Mouse (Mus musculus) kidney, postnatal 10 days (tissue): Measurements from ENCODE around the gene Tpx2.

Source experiments
- DNase-seq: peaks from one replicate; pipeline ENCODE4 v3.0.0; 2021; ENCODE audit warnings: mixed read lengths

Tpx2 gene

DNA sequence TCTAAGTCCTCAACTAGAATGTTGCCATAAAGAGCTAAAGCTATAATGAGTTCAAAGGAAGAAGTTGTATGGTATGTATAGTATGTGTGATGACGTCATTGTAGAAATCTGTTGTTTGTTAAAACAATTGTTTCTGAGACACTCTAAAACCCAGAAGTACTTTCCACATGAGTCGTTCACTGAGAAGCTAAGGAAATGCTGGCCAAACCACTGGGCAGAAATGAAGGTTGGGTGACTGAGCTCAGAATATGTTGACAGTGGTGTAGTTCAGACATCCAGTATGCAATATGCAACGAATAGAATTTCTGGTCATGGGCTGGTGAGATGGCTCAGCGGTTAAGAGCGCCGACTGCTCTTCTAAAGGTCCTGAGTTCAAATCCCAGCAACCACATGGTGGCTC lies 15.6 kb downstream of the Tpx2 start:
- no peak for DNase-seq

DNA sequence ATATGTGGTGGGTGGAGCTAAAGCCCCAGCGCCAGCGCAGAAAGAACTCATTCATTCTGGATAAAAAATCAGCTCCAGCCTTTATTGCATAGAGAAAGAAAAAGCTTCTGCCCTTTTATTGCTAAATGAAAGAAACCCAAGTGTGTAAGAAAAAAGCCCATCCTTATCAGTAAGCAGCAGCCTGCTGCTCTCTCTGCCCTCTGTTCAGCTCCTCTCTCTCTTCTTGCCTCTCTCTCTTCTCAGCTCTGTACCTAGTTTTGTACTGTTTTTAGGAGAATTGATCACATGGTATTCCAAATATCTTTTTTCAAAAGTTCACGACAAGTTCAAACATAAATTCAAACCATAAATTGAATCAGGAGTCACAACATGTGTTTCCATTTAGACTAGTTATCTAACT lies 30.5 kb downstream of the Tpx2 start:
- no peak for DNase-seq

DNA sequence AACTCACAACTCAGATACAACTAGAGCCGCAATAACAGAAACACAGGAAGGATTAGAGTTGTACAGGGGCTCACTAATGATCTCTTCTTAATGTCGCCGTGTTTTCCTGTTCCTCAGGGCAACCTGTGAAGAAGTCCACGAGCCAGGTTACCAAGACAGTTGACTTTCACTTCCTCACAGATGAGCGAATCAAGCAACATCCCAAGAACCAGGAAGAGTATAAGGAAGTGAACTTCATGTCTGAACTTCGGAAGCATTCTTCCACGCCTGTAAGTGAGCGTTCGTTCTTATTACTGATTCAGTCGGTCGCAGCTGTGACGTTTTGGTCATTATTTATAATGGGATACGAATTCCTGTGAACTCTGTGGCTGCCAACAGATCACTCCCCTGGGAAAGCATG lies 33.1 kb downstream of the Tpx2 start:
- no peak for DNase-seq

DNA sequence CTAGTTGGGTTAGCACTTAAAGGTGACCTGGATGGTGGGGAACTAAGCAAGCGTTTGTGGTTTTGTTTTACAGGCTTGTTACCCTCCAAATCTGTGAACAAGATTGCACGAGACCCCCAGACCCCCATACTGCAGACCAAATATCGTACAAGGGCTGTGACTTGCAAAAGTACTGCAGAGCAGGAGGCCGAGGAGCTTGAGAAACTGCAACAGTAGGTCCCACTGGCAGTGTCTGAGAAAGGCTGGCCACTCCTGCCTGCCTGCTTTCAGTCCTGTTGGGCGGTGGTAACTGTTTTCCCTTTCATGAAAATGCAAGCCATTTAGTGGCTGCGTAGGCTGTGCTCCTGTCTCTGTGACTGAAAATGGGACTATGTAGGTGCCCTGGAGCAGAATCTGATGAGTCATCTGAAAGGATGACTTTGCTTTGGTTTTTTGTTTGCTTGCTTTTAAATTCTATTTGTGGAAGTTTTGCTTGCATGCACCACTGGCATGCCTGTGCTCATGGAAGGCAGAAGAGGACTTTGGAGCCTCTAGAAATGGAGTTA lies 36.4 kb downstream of the Tpx2 start:
- no peak for DNase-seq

DNA sequence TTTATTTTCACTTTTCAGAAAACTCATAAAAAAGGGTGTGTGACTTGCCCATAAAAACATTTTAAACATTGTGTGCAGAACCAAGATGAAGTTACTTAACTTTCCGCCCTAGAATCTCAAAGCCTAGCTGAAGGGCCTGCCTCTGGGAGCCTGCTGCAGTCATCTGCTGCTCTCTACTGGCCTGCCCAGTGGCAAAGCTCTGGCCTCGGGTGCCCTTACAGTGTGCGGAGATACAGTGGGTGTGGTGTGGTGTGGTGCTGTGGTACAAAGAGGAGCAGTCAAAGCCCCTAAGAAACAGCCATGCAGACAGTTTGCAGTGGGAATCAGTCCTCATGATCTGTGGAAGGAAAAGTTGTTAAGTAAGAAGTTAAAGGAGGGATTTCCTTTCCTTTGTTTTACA lies 39.5 kb downstream of the Tpx2 start:
- no peak for DNase-seq

DNA sequence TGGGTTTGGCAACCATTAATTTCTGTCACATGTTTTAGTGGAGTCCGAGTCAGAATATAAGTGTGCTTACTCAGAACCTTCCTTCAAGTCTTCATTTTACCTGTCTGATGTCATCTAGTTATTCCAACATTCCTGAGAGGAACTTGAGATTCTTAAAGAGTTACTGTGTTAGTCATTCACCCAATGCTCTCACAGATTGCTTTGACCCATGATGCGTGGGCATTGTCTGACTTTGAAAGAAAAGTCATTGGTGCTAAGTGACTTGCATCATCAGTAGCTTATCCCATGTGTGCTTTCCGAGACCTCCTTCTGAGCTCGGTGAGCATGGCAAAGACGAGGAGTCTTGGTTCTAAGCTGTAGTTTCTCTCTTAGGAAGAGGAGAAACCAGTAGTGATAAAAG lies 41.0 kb downstream of the Tpx2 start:
- DNase-seq: no peak

DNA sequence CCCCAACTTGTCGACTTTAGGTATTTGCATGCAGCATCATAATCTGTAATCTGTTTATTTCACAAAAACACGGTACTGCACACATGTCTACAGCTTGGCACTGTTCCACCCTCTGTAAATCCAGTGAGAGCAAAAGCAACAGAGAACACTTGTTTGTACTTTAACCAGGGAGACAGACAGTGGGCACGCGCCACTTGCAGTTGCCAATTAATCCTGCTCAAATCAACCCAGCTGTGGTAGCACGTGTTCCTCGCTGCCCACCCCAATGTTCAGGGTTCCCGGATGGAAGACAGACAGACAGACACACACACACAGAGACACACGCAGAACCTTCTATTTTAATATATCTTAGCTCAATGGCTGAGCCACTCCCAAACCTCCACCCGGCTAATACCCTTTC lies 48.1 kb downstream of the Tpx2 start:
- no peak for DNase-seq

DNA sequence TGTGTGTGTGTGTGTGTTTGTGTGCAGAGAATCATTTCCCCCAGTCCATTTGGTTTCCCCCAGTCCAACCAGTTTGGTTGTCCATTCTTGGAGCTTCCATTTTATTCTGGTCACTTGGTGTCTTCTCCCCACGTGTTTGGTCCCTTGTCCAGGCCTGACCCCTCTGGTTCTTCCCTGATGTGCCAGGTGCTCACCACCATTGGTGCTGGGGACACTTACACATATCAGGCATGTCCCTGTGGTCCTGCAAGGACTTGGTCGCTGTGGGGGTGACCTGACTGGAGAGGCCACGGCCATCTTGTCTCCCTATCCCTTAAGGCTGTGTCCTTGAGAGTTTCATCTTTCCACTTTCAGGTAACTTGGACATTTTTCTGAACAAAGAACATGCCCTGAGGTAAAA lies 49.2 kb downstream of the Tpx2 start:
- DNase-seq: no peak

DNA sequence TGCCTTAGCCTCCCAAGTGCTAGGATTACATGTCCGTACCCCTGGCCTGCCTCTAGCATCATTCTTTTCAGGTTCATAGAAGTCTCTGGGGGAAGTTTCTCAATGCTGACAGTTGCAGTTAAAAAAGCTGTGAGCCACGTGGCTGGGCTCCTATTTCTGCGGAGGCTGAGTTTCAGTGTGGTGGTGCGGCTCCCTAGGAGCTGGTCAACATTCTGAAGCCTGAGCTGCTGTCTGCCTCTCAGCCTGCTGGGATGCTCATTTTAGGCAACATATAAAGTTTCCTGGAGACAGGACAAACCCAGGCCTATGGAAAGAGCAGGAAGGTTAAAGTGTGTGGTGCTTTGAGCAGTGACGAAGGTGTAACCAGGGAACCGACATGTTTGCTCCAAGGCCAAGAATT lies 51.2 kb downstream of the Tpx2 start:
- DNase-seq: no peak

DNA sequence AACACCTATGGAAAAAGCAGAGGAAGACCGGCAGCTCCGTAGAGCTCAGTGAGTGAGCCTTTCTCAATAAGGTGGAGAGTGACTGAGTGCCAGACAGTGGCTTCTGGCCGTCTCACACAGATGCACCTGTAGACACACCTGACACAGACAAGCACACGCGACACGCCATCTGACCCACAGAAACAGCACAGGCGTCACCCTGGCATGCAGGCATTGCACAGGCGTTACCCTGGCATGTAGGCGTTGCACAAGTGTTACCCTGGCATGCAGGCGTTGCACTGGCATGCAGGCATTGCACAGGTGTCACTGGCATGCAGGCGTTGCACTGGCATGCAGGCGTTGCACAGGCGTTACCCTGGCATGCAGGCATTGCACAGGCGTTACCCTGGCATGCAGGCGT lies 53.5 kb downstream of the Tpx2 start:
- DNase-seq: no peak

DNA sequence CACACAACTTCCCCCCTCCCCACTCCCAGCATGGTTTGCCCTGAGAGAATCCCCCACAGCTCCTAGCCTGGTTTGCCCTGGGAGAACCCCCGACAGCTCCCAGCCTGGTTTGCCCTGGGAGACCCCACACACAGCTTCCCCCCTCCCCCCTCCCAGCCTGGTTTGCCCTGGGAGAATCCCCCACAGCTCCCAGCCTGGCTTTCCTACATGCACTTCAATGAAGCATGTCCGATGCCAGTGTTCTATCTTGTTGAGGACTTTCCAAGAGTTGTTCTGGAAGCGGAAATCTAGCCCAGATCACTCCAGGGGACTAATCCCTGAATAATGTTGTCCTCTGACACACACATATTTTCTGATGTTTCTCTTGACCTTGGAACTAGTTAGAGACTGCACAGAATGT lies 54.9 kb downstream of the Tpx2 start:
- no peak for DNase-seq

DNA sequence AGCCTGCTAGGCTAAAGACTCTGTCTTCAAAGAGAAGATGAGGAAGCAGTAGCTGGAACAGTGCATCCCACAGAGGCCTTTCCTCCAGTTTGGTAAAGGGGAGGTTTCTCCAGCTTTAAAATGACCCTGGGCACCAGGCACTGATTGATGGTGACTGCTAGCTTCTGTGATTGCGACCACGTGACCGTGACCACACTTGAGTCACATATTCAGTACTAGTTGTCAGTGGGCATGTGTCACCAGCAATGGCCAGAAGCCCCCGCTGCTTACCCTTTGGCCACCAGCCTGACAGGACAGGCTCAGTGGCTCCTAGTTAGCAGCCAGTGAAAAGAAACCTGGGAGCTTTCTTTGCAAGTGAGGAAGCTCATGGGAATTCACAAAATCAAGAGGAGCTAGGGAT lies 55.8 kb downstream of the Tpx2 start:
- DNase-seq: no peak

DNA sequence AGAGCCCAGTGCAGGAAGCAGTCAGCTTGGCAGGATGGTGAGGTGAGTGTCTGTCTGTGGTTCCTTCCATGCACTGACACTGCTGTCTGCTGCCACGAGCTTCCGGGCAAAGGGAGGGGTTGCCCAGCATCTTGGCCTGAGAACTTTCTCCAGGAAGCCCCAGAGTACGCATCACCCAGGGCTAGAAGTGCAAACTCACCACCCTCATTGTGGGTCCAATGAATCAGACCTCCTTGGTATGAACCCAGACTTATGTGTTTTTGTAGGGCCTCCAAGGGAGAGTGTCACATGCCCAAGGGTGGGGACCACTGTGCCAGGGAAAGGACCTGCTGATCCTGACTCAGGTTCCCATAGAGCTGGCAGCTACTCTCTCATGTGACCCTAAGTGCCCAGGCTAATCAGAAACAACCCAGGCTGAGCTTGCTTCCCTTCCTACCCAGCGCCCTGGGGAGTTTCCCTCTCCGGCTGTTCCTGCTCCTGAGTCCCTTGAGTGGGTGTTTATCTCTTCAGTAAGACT lies 56.4 kb downstream of the Tpx2 start:
- no peak for DNase-seq

DNA sequence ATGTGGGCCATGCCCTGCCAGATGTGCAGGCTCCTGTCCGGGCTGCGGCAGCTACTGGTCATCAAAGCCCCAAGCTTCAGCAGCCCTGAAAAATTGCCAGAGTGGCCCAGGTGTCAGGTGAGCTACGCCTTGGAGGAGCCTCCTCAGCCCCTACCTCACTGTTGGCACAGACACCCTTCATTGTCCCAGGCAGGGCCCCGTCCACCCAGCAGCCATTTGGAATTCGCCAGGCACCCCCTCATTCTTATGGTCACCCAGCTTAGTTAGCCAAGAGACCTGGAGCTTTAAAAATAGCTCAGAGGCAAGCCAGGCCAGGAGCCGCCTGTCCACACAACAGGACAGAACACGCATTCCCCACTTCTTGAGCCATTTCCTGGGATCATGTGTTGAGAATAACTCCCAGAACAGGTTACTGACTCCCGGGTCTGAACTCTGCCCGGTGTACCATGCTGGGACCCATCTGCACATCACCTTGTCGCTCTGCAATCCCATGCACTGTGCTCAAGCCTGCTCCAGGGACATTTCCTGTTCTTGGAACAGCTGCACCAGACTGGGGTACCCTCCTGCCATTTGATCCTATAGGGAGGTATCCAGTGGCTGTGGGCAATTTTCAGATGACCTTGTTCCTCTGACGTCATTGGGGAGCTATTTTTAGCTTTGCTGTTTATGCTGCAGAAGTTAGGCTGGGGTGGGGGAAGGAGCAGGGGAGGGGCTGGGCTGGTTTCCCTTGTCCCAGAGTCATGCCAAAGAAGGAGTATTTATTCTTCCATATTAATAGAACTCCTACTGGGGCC lies 57.5 kb downstream of the Tpx2 start:
- DNase-seq: no peak

DNA sequence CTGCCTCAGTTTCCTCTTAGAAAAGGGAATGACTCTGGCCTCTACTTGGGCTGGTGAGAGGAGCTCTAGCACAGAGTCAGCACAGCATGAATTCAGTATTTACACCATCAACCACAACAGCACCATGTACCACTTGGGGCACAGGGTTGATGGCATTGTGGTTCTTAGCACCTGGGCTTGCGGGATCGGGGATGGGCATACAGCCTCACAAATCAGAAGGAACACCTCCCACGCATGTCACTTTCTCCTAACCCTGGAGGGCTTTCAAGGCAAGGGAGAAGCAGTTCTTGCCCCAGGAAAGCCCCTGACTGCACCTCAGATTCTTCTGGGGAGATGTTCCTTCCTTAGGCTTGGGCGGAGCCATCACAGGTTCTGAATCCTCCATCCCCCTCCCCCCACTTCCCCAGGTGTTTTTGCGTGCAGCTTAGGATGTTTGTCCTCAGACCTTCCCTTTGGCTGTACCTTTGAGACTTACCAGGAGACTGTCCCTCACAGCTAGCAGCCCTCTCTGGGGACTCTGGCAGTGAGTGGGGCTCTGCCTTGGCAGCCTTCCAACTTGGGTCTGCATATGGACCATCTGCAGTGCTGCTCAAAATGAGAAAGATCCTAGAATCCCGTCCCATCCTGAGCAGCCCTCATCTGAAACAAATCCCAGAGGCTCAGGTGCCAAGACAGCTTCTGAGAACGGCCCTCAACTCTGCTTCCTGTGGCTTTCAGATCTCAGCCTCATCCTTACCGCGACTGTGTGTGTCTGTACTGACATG lies 58.7 kb downstream of the Tpx2 start:
- DNase-seq: no peak

DNA sequence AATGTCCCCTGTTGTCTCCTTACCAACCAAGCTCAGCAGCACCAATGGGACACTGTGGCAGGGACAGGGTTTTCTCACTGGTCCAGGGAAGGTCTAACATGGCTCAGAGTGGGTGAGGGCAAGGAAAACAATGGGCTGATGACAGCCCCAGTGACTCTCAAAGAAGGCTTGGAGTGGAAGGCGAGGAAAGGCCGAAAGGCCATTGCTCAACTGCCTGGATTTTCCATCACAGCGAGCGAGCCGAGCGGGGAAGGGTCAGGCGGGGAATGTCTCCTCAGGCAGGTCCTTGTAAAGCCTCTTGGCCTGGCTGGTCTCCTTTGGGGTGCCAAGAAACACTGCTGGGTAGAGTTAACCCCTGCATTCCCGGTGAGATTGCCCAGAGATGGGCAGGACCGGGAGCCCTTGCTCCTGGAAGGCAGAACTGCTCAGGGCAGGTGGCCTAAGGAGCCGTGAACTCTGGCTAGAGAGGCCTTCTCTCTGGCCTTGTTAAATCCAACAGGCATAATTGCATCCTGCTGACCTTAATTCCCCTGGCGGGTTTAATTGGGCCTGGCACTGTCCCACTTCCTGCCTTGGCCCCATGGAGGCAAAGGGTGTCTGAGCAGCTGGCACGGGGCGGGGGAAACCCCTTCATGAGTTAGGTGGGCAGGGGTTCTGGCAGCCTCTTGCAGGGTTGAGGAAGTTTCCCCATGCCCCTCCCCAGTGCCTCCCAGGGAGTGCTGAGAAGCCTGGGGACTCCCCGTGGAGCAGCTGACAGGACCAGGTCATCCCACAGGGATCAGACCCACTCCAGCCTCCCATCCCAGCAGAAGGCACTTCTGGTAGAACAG lies 59.6 kb downstream of the Tpx2 start:
- no peak for DNase-seq

DNA sequence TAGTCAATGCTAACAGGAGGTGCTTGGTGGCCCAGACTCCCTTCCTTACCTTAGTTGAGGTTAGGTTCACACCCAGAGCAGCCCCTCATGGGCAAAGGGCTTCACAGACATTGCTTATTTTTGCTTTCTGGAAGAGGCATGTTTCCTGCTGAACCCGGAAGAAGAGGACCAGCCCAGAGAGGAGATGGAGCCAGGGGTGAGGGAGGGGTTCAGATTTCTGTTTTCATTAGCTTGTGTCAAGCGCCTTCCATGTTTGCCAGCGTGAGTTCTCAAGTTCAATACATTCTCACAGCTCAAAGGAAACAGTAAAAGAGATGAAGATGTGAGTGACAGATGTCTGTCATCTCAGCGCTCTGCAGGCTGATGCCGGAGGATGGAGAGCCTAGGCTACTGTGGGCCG lies 62.1 kb downstream of the Tpx2 start:
- DNase-seq: no peak

DNA sequence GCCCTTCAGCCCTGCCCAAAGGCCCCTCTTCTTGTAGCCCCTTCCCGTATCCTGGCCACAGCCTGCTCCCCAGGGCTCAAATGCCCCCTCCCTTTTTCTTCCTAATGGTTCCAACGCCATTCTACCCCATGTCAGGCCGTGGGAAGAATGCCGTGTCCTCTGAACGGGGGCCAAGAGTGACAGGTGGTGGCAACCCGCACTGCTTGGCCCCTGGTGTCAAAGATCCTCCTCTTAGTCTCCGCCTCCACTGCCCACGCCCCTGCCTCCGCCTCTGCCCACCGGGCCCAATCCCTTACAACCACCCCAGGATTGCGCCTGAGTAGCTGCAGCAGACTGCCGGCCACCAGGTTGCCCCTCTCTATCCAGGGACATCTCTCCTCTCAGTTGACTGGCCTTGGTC lies 63.3 kb downstream of the Tpx2 start, which contains the start of gene Mylk2:
Gene Mylk2, plus strand, starts transcription at position 322 of the 400 bp plus-strand sequence.
- DNase-seq: no peak

DNA sequence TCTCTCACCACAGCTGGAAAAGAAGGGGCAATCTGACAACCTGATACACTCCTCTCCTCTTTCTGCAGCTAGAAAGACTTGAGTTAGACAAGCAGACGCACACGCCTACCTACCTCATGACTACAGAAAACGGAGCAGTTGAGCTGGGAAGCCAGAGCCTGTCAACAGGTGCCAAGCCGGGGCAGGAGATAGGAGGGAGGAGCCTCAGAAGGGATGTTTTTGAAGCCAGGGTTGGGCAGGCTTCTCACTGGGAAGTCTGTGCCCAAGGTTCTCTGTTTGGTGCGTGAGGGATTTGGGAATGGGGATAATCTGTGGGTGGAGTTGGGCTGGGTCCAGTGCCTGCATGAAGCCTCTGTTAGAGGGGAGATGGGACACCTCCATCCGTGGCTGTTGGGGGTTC lies 63.7 kb downstream of the Tpx2 start:
- DNase-seq: no peak

DNA sequence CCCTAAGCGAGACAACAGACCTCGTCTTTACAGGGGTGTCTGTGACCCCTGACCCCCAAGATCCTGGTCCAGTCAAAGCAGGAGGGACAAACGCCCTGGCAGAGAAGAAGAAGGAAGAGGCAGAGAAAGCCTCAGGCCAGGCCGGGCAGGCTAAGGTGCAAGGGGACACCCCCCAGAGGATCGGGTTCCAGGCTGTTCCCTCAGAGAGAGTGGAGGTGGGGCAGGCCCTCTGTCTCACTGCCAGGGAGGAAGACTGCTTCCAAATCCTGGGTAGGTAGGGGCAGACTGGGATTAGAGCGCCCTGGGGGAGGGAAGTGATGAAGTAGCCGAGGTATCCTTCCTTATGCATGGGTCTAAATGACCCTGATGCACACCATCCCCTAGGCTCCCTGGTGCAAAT lies 65.7 kb downstream of the Tpx2 start:
- no peak for DNase-seq

DNA sequence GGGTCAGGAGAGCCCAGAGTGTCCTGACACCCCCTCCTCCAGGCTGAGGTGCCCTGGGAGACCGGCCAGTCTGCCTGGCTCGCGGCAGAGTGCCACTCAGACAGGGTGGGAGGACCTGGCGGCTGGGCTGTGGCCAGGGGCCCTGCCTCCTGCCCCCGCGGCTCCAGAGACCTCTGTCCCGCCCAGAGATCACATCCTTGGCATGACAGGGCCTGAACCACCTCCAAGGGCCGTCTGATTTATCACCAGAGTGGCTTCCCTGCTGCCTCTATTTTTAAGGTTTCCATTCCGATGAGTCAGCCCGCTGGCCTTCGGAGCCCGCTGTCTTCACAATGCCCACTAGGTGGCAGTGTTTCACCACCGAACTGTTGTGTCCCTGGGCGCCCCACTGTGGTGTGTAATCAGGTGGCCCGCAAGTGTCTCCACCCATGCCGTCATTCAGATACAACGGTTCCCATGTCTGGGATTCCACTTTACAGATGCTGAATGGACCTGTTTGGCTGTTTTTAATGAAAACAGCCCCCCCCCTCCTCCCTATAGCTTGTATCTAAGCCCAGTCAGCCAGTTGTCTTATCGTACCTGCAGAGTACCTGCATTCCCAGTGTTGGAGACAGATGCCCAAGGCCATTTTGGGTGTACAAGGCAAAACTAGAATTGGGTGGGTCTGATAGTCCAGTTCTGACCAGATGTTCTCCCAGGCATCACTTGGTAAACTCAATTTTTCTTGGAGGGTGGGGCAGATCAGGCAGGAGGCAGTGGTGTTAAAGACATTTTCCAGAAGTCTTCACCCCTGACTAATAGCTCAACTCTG lies 66.8 kb downstream of the Tpx2 start:
- peak; percentile 90 for DNase-seq

DNA sequence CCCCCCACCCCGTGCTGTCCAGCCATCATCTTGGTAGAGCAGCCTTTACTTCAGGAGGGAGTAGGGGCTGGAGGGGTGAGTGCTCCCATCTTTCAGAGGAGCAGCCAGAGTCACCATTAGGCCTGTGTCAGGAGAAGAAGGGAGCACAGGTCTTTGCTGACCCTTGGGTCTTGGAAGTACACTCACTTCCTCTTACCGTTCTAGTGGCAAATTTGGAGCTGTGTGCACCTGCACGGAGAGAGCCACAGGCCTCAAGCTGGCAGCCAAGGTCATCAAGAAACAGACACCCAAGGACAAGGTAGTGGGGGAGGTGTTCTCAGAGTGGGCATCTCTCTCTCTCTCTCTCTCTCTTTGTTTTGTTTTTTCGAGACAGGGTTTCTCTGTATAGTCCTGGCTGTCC lies 67.7 kb downstream of the Tpx2 start:
- DNase-seq: no peak
